ENCODE assay signal across 8 mouse cellular contexts in genomic region chr4:155802741-155803339, GRCm38 (mm10). TPM values are rescaled to one million over a fixed set of nuclear protein-coding genes. Genes with fewer than 3 reads are reported as not detected.
DNase-seq lines count a peak whose midpoint lies in the region; ATAC-seq and TF ChIP-seq lines count a peak whose summit lies in the region.

Gene Mrpl20 (plus strand): TSS chr4:155802878.

- peak within 1 kb of the TSS; percentile 60 for H3K27ac ChIP-seq in kidney, adult 2 months (ENCODE audit: insufficient read depth, low read depth, low read length)
- no peak within 1 kb of the TSS for H3K27ac ChIP-seq in embryonic fibroblast, embryonic 13.5 days (ENCODE audit: insufficient read depth, low read length)
- peak within 1 kb of the TSS; percentile 73 for H3K27ac ChIP-seq in heart, postnatal 0 days (ENCODE audit: low read depth)
- H3K27ac ChIP-seq in limb, embryonic 10.5 days, result peak within 1 kb of the TSS; percentile 87
- no peak within 1 kb of the TSS for H3K27ac ChIP-seq in neural tube, embryonic 12.5 days

- in situ Hi-C loops in Patski (cut with MboI; ENCODE audit: low pct_unique_long_range_greater_than_20kb), result no loop called here

- TF ChIP-seq CTCF in kidney, adult 2 months (conservative IDR thresholded peaks at IDR 0.05; ENCODE audit: insufficient read depth, insufficient read length, low read depth, low read length), result 0 out of 2 replicates have a peak, but pooled peaks have one; percentile 27
- TF ChIP-seq CTCF in Patski (IDR thresholded peaks at IDR 0.05), result no peak
- TF ChIP-seq CTCF in embryonic fibroblast, embryonic 13.5 days (IDR thresholded peaks at IDR 0.05; ENCODE audit: borderline replicate concordance, insufficient read depth, low read length), result no peak
- no peak for TF ChIP-seq CTCF in heart, postnatal 0 days (IDR thresholded peaks at IDR 0.05; ENCODE audit: low read depth)

- TF ChIP-seq EP300 in heart, postnatal 0 days (IDR thresholded peaks at IDR 0.05; ENCODE audit: low read depth), result no peak

- H3K4me2 ChIP-seq in heart, postnatal 0 days (ENCODE audit: low read depth, low read length), result peak within 1 kb of the TSS; percentile 85
- peak within 1 kb of the TSS; percentile 72 for H3K4me2 ChIP-seq in neural tube, embryonic 12.5 days (replicated peaks)

- peak; percentile 32 for DNase-seq in kidney, adult 2 months
- DNase-seq in kidney, postnatal 14 days, result no peak
- DNase-seq in Patski (ENCODE audit: low read depth, low spot score), result peak; percentile 30
- no peak for DNase-seq in heart, postnatal 0 days (ENCODE audit: low spot score)
- peak; percentile 45 for DNase-seq in limb, embryonic 10.5 days (ENCODE audit: low spot score)
- no peak for DNase-seq in MN1 (ENCODE audit: low spot score)

- TF ChIP-seq POLR2A in kidney, adult 2 months (IDR thresholded peaks at IDR 0.05; ENCODE audit: low read depth, low read length), result no peak
- 0 out of 2 replicates have a peak, but pooled peaks have one; percentile 12 for TF ChIP-seq POLR2A in embryonic fibroblast, embryonic 13.5 days (IDR thresholded peaks at IDR 0.05; ENCODE audit: low read depth, low read length)

- H3K9ac ChIP-seq in heart, postnatal 0 days (replicated peaks; ENCODE audit: low read depth, low read length), result peak within 1 kb of the TSS; percentile 83
- peak within 1 kb of the TSS; percentile 86 for H3K9ac ChIP-seq in neural tube, embryonic 12.5 days

- H3K27me3 ChIP-seq in kidney, adult 2 months (replicated peaks; ENCODE audit: control insufficient read depth, insufficient read depth, low read length), result no peaks in the 10 kb centered on the region
- no peaks in the 10 kb centered on the region for H3K27me3 ChIP-seq in Patski
- H3K27me3 ChIP-seq in heart, postnatal 0 days (ENCODE audit: control insufficient read depth, insufficient read depth, low read length), result no peaks in the 10 kb centered on the region
- H3K27me3 ChIP-seq in limb, embryonic 10.5 days (ENCODE audit: low read depth, poor library complexity, severe bottlenecking), result no peaks in the 10 kb centered on the region
- no peaks in the 10 kb centered on the region for H3K27me3 ChIP-seq in neural tube, embryonic 12.5 days (replicated peaks)

- POLR2A ChIA-PET in Patski (lab: Charles Lee), result interaction anchor here (0.7 kb wide), 1 partner anchor 41 kb away, joined by 3 read pairs; no protein-coding TSS in a partner anchor

- H3K4me1 ChIP-seq in kidney, adult 2 months (ENCODE audit: control insufficient read depth, insufficient read depth, low read length), result peaks cover 9% of the 10 kb centered on the region; the same call in 1 of the 2 replicates
- no peaks in the 10 kb centered on the region; the same call in 1 of the 2 replicates for H3K4me1 ChIP-seq in embryonic fibroblast, embryonic 13.5 days (ENCODE audit: control insufficient read depth, insufficient read depth, low read length)
- H3K4me1 ChIP-seq in heart, postnatal 0 days (ENCODE audit: control insufficient read depth, insufficient read depth), result peaks cover 16% of the 10 kb centered on the region
- peaks cover 19% of the 10 kb centered on the region for H3K4me1 ChIP-seq in limb, embryonic 10.5 days
- H3K4me1 ChIP-seq in neural tube, embryonic 12.5 days, result peaks cover 17% of the 10 kb centered on the region

- 14% methylated on average over 12 of the region's 12 CpGs for WGBS in kidney, adult 2 months
- 6% methylated on average over 12 of the region's 12 CpGs for WGBS in heart, postnatal 0 days
- 12% methylated on average over 12 of the region's 12 CpGs for WGBS in limb, embryonic 10.5 days
- WGBS in neural tube, embryonic 12.5 days, result 16% methylated on average over 12 of the region's 12 CpGs

- H3K9me3 ChIP-seq in heart, postnatal 0 days (replicated peaks; ENCODE audit: control insufficient read depth, low read length), result no peaks in the 10 kb centered on the region
- no peaks in the 10 kb centered on the region for H3K9me3 ChIP-seq in limb, embryonic 10.5 days (replicated peaks)
- H3K9me3 ChIP-seq in neural tube, embryonic 12.5 days, result no peaks in the 10 kb centered on the region

- ATAC-seq in Patski, result peak; percentile 47
- ATAC-seq in heart, postnatal 0 days (ENCODE audit: insufficient read depth, low read depth), result peak; percentile 40; the same call in 1 of the 2 replicates
- ATAC-seq in neural tube, embryonic 12.5 days (ENCODE audit: low FRiP score, low read depth), result peak; percentile 53

- H3K36me3 ChIP-seq in kidney, adult 2 months (ENCODE audit: control insufficient read depth, insufficient read depth, low read length), result no peaks in the 10 kb centered on the region; the same call in 1 of the 2 replicates
- peaks cover 23% of the 10 kb centered on the region for H3K36me3 ChIP-seq in heart, postnatal 0 days (replicated peaks; ENCODE audit: control insufficient read depth, insufficient read depth, low read length)
- peaks cover 33% of the 10 kb centered on the region for H3K36me3 ChIP-seq in limb, embryonic 10.5 days
- peaks cover 12% of the 10 kb centered on the region for H3K36me3 ChIP-seq in neural tube, embryonic 12.5 days

- peak within 1 kb of the TSS; percentile 95 for H3K4me3 ChIP-seq in kidney, adult 2 months (ENCODE audit: insufficient read depth, low read depth, low read length)
- H3K4me3 ChIP-seq in embryonic fibroblast, embryonic 13.5 days (ENCODE audit: insufficient read depth, low read length), result peak within 1 kb of the TSS; percentile 93
- peak within 1 kb of the TSS; percentile 84 for H3K4me3 ChIP-seq in heart, postnatal 0 days (ENCODE audit: low read depth, low read length)
- peak within 1 kb of the TSS; percentile 95 for H3K4me3 ChIP-seq in limb, embryonic 10.5 days
- H3K4me3 ChIP-seq in neural tube, embryonic 12.5 days, result peak within 1 kb of the TSS; percentile 91

- CTCF ChIA-PET in Patski (lab: Charles Lee), result interaction anchor here (1.1 to 1.4 kb wide), 4 partner anchors 8 to 23 kb away, joined by 3 to 4 read pairs (median 4); no protein-coding TSS in a partner anchor

RNA-seq across cellular contexts. Expression of gene Mrpl20, which starts in this region (rescaled TPM):
- polyA plus RNA-seq in kidney, adult 2 months (2012; rRNA removed), result 83.1 and 91.1 TPM in 2 replicates
- polyA plus RNA-seq in Patski (2021), result 124 TPM
- polyA plus RNA-seq in embryonic fibroblast, embryonic 13.5 days (2011; ENCODE audit: insufficient read length, low read depth, missing spikeins), result 115 and 129 TPM in 2 replicates
- total RNA-seq in heart, postnatal 0 days (2014; rRNA removed; ENCODE audit: low replicate concordance), result 32.2 and 91.4 TPM in 2 replicates
- 188 and 207 TPM in 2 replicates for polyA plus RNA-seq in heart, postnatal 0 days (2015; fragmentation: Nextera tagmentation; extraction: Ambion mirVana)
- 246 and 297 TPM in 2 replicates for polyA plus RNA-seq in limb, embryonic 10.5 days (2016; fragmentation: Nextera tagmentation; extraction: Ambion mirVana)
- 226 and 242 TPM in 2 replicates for polyA plus RNA-seq in neural tube, embryonic 12.5 days (2016; fragmentation: Nextera tagmentation; extraction: Ambion mirVana)

Comparison
In these comparisons a context has a peak if more than half of its experiments do, and no peak if none do; other contexts are left out.
1. DNase-seq: peak in kidney, adult 2 months (single experiment), Patski (single experiment) and limb, embryonic 10.5 days (single experiment); none in kidney, postnatal 14 days (single experiment), heart, postnatal 0 days (single experiment) and MN1 (single experiment).
2. H3K27ac ChIP-seq: peak in kidney, adult 2 months (single experiment), heart, postnatal 0 days (single experiment) and limb, embryonic 10.5 days (single experiment); none in embryonic fibroblast, embryonic 13.5 days (single experiment) and neural tube, embryonic 12.5 days (single experiment).
3. Peak in every context shown above with its lines, with median percentiles within 50 percentile points of each other: H3K4me3 ChIP-seq and ATAC-seq.